Mouse (Mus musculus) forebrain, embryonic 13.5 days (tissue): Measurements from ENCODE around the gene Olfr1248. TPM values are rescaled to one million over a fixed set of nuclear protein-coding genes. Genes with fewer than 3 reads are reported as not detected.
"Not testable (repeated sequence)": the region's sequence is repeated elsewhere in the genome, so short reads cannot be mapped to it uniquely, and the experiment has no call there.

ENCODE experiments used
- ATAC-seq: fragments of 200-750 bp; cut with Nextera tagmentation; 2 replicates; pipeline ENCODE4 v1.8.0; 2017
- H3K27ac ChIP-seq: fragments of 300-500 bp; sonication (generic); 2 replicates; pipeline ENCODE4 v1.5.1; 2015; ENCODE audit warnings: inconsistent platforms, mild to moderate bottlenecking, moderate library complexity
- H3K27me3 ChIP-seq: fragments of 300-500 bp; sonication (generic); 2 replicates; pipeline ENCODE4 v1.6.1; 2015; ENCODE audit warnings: mild to moderate bottlenecking, inconsistent platforms
- H3K36me3 ChIP-seq: fragments of 300-500 bp; sonication (generic); 2 replicates; pipeline ENCODE4 v1.6.1; 2015; ENCODE audit warnings: mild to moderate bottlenecking, inconsistent platforms; ENCODE audit not compliant: poor library complexity, severe bottlenecking
- H3K4me1 ChIP-seq: fragments of 300-500 bp; sonication (generic); 2 replicates; pipeline ENCODE4 v1.6.1; 2015; ENCODE audit warnings: inconsistent platforms
- H3K4me2 ChIP-seq: fragments of 300-500 bp; sonication (generic); 2 replicates; pipeline ENCODE4 v1.6.1; 2015; ENCODE audit warnings: inconsistent platforms, mild to moderate bottlenecking, moderate library complexity
- H3K4me3 ChIP-seq: fragments of 300-500 bp; sonication (generic); 2 replicates; pipeline ENCODE4 v1.5.1; 2015; ENCODE audit warnings: mild to moderate bottlenecking, inconsistent platforms
- H3K9ac ChIP-seq: fragments of 300-500 bp; sonication (generic); 2 replicates; pipeline ENCODE4 v1.6.1; 2015; ENCODE audit warnings: mild to moderate bottlenecking, inconsistent platforms
- H3K9me3 ChIP-seq: fragments of 300-500 bp; sonication (generic); replicated peaks from 2 replicates; pipeline ENCODE4 v1.6.1; 2016; ENCODE audit warnings: inconsistent platforms
- WGBS: fragments of 180-500 bp; shearing (Covaris S2); methylation state at CpG from one replicate; pipeline ENCODE4 v1.1.7; 2015; 5-methylcytosine and 5-hydroxymethylcytosine counted together
- polyA plus RNA-seq: library from polyadenylated mRNA; unstranded; fragments of >200 nt; fragmentation: Nextera tagmentation; extraction: Ambion mirVana; gene quantifications from 2 replicates; pipeline ENCODE4 v1.2.1, GENCODE M21; 2015

Gene Olfr1248
- polyA plus RNA-seq, result not detected in 2 replicates

DNA sequence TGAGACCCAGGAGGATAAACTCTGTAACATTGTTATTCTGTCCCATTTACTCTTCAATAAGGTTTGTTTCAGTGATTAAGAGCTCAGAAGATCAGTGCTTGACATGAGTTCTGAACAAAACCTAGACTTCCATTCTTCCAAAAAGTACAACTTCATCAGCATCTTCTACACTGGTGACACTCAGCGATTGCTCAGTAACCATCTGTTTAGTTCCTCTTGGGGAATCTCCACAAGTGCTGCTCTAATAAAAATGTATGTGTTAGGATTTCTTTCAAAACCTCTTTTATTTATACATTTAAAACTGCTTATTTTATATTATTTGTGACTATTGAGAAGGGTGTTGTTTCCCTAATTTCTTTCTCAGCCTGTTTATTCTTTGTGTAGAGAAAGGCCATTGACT lies at the start of gene Olfr1248:
Olfr1248 (minus strand) TSS at position 101 of the 400 bp plus-strand sequence.
- H3K4me3 ChIP-seq, H3K9me3 ChIP-seq, ATAC-seq, H3K27ac ChIP-seq, H3K4me2 ChIP-seq, H3K9ac ChIP-seq, H3K27me3 ChIP-seq, H3K36me3 ChIP-seq, H3K4me1 ChIP-seq: not testable (repeated sequence)
- WGBS, result 95% methylated on average over 1 of the region's 1 CpGs

DNA sequence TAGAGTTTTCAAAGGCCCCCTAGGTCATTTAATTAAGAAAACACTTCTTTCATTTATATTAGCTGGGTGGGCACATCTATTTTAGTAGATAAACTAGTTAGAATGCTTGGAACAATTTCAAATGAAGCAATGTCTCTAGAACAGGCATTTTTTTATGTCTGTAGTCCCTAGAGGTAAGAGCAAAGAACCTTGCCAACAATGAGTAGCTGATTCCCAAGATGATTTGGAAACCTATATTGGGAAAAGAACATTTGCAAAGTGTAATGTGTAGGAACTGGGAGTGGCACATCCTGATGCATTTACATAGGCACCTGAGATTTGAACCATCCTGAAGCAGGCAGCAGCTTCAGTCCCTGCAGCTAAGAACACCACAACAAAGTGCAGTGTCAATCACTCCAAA lies 43.3 kb upstream of the Olfr1248 start, which contains the start of gene Olfr1250:
Olfr1250 (minus strand) TSS at position 101 of the 400 bp plus-strand sequence.
- no peak within 1 kb of the TSS for H3K4me3 ChIP-seq
- H3K9me3 ChIP-seq, result no peaks in the 10 kb centered on the region
- no peak within 1 kb of the TSS for H3K9ac ChIP-seq
- H3K27ac ChIP-seq, result no peak within 1 kb of the TSS
- ATAC-seq, result no peak
- no peaks in the 10 kb centered on the region for H3K4me1 ChIP-seq
- H3K36me3 ChIP-seq, result no peaks in the 10 kb centered on the region
- no peak within 1 kb of the TSS for H3K4me2 ChIP-seq
- no peaks in the 10 kb centered on the region for H3K27me3 ChIP-seq

DNA sequence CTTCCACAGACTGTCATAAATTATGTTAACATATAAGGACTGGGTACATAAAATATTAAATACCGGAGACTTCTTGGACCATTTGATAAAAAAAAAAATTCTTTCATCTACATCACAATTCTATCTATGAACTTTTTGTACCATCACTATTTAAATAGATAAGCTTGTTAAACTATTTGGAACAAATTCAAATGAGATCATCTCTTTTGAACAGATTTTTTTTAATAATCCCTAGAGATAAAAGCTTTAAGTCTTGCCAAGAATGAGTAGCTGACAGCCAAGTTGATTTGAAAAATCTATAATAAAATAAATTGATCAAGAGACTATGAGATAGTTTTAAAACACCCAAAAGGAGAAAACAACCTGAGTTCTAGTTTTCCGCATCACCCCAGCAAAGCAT lies 16.8 kb upstream of the Olfr1248 start, which contains the start of gene Olfr1249:
Olfr1249 (minus strand) TSS at position 101 of the 400 bp plus-strand sequence.
- WGBS, result 96% methylated on average over 2 of the region's 2 CpGs
- H3K4me3 ChIP-seq, result no peak within 1 kb of the TSS

DNA sequence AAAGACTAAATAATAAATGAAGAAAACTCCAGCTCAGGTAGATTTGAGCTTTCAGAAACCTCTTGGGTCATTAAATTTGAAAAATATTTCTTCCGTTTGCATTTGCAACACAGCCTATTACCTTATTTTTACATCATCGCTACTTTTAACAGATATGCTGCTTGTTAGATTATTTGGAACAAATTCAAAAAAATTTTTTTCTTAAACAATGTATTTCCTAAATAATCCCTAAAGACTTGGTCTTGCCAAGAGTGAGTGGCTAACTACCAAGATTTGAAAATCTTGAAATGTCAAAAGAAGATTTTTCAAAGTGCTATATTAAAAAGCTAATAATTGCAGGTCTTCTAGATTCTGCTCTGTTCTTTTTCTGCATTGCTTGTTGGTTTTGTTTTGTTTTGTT lies 4.0 kb downstream of the Olfr1248 start, which contains the start of gene Olfr1247:
Olfr1247 (minus strand) TSS at position 101 of the 400 bp plus-strand sequence.
- Histone ChIP-seq H3K4me3 (no peak within 1 kb of the TSS), H3K9ac (no peak within 1 kb of the TSS), H3K27ac (no peak within 1 kb of the TSS), H3K4me1 (no peaks in the 10 kb centered on the region), H3K9me3 (no peaks in the 10 kb centered on the region), H3K36me3 (no peaks in the 10 kb centered on the region), H3K4me2 (no peak within 1 kb of the TSS), H3K27me3 (no peaks in the 10 kb centered on the region)
- 94% methylated on average over 2 of the region's 2 CpGs for WGBS
- ATAC-seq, result no peak

More for the DNA sequence above, 16.8 kb upstream of the Olfr1248 start, which contains the start of gene Olfr1249:
- Histone ChIP-seq H3K4me1 (no peaks in the 10 kb centered on the region), H3K36me3 (no peaks in the 10 kb centered on the region), H3K27me3 (no peaks in the 10 kb centered on the region), H3K9me3 (no peaks in the 10 kb centered on the region), H3K27ac (no peak within 1 kb of the TSS), H3K9ac (no peak within 1 kb of the TSS), H3K4me2 (no peak within 1 kb of the TSS)
- ATAC-seq, result no peak

DNA sequence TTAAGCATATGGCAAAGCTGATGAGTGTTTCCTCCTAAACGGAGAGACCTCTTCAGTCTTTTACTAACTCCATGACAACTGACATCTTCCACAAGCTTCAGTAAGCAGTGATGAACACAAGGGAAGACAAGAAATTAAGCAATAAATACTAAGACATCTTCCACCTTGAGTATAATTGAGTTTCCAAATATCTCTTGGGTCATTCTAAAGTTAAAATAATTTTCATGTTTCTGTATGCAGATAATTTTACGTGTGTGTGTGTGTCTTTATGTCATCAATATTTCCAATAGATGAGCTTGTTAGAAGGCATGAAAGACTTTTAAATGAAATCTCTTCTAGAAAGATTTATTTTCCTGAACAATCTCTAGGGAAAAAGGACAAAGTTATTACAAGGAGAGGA lies 25.0 kb downstream of the Olfr1248 start, which contains the start of gene Olfr1246:
Olfr1246 (minus strand) TSS at position 101 of the 400 bp plus-strand sequence.
- no peak for ATAC-seq
- H3K4me2 ChIP-seq, result no peak within 1 kb of the TSS
- no peak within 1 kb of the TSS for H3K27ac ChIP-seq
- 87% methylated on average over 2 of the region's 2 CpGs for WGBS
- H3K4me1 ChIP-seq, result no peaks in the 10 kb centered on the region
- H3K27me3 ChIP-seq, result no peaks in the 10 kb centered on the region
- H3K9me3 ChIP-seq, result no peaks in the 10 kb centered on the region
- no peak within 1 kb of the TSS for H3K9ac ChIP-seq
- no peak within 1 kb of the TSS for H3K4me3 ChIP-seq
- H3K36me3 ChIP-seq, result no peaks in the 10 kb centered on the region

DNA sequence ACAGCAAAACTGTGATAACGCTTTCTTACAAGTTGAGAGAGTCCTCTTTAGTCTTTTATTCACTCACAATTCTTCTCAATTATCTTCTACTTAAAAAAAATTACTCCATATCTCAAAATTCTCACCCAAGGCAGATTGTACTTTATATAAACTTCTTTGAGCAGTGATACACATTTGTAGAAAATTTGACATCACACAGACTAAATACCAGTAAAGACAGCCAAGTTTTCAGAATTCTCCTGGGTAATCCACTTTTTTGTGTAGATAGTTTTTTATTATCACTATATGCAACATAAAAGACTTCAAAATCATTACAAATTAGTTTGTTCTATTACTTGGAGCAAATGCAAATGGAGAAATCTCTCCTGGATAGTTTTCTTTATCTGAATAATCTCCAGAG lies 39.7 kb downstream of the Olfr1248 start, which contains the start of gene Olfr1245:
Olfr1245 (minus strand) TSS at position 101 of the 400 bp plus-strand sequence.
- Histone ChIP-seq H3K4me2 (no peak within 1 kb of the TSS), H3K9me3 (no peaks in the 10 kb centered on the region), H3K4me1 (no peaks in the 10 kb centered on the region), H3K27ac (no peak within 1 kb of the TSS), H3K4me3 (no peak within 1 kb of the TSS), H3K27me3 (no peaks in the 10 kb centered on the region), H3K9ac (no peak within 1 kb of the TSS), H3K36me3 (no peaks in the 10 kb centered on the region)
- ATAC-seq, result no peak
- WGBS, result 89% methylated on average over 1 of the region's 1 CpGs

Other genes starting within 250 kb of the Olfr1248 start
- not detected in 2 replicates for gene Olfr1238, start 208.6 kb downstream of the Olfr1248 start, polyA plus RNA-seq
- not detected in 2 replicates for gene Olfr1239, start 197.8 kb downstream of the Olfr1248 start, polyA plus RNA-seq
- gene Olfr1240, start 175.2 kb downstream of the Olfr1248 start, polyA plus RNA-seq, result not detected in 2 replicates
- not detected in 2 replicates for gene Olfr1241, start 131.1 kb downstream of the Olfr1248 start, polyA plus RNA-seq
- not detected in 2 replicates for gene Olfr1242, start 119.9 kb downstream of the Olfr1248 start, polyA plus RNA-seq
- gene Olfr1243, start 86.8 kb downstream of the Olfr1248 start, polyA plus RNA-seq, result not detected in 2 replicates
- gene Olfr1245, start 39.8 kb downstream of the Olfr1248 start, polyA plus RNA-seq, result not detected in 2 replicates
- not detected in 2 replicates for gene Olfr1246, start 25.1 kb downstream of the Olfr1248 start, polyA plus RNA-seq
- gene Olfr1247, start 4.1 kb downstream of the Olfr1248 start, polyA plus RNA-seq, result not detected in 2 replicates
- gene Olfr1249, start 16.7 kb upstream of the Olfr1248 start, polyA plus RNA-seq, result not detected in 2 replicates
- gene Olfr1250, start 43.2 kb upstream of the Olfr1248 start, polyA plus RNA-seq, result not detected in 2 replicates
- not detected in 2 replicates for gene Olfr1251, start 53.7 kb upstream of the Olfr1248 start, polyA plus RNA-seq
- gene Olfr1252, start 106.8 kb upstream of the Olfr1248 start, polyA plus RNA-seq, result not detected in 2 replicates
- gene Olfr1253, start 138.8 kb upstream of the Olfr1248 start, polyA plus RNA-seq, result not detected in 2 replicates
- gene Olfr1254, start 175.4 kb upstream of the Olfr1248 start, polyA plus RNA-seq, result not detected in 2 replicates
- gene Olfr1255, start 193.8 kb upstream of the Olfr1248 start, polyA plus RNA-seq, result not detected in 2 replicates
- not detected in 2 replicates for gene Olfr1256, start 223.3 kb upstream of the Olfr1248 start, polyA plus RNA-seq
- gene Olfr48, start 230.0 kb upstream of the Olfr1248 start, polyA plus RNA-seq, result not detected in 2 replicates